ENCODE assay signal across 26 mouse cellular contexts in the genomic region with DNA sequence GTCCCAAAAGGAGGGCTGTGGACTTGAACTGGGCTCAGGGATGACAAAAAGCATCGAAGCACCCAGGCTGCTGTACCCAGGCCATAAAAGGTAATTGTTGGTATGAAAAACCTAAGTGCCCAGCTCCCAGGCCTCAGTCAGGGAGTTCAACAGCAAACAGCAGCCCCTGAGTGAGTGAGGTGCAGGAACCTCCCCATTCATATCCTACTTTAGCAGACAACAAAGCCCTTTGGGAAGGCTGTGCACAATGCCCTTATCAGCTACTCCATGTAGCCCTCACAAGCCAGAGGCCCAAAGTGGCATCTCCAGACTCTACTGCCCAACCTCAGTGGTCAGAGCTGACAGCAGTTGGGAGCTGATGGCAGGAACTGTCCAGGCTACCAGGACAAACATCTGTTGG. TPM values are rescaled to one million over a fixed set of nuclear protein-coding genes. Genes with fewer than 3 reads are reported as not detected.
DNase-seq lines count a peak whose midpoint lies in the region; ATAC-seq lines count a peak whose summit lies in the region.
"Had no signal": no experiment of that assay in that cellular context is flagged by ENCODE, and none has a peak within 500 bp of the region (broad histone marks: within the 10 kb centered on the region; RNA-seq: fewer than 3 reads in every experiment).

No protein-coding gene starts in this region.

- ATAC-seq in megakaryocyte, adult 5-6 weeks (ENCODE audit: poor library complexity, severe bottlenecking): no peak
- peak; percentile 47; the same call in 1 of the 2 replicates for ATAC-seq in liver, embryonic 15.5 days (ENCODE audit: insufficient read depth)
- ATAC-seq in megakaryocyte-erythroid progenitor cell, adult 5-6 weeks (replicated peaks; ENCODE audit: low FRiP score, low TSS enrichment, poor library complexity, severe bottlenecking): peak; percentile 68
- ATAC-seq in hindbrain, embryonic 16.5 days: no peak
- ATAC-seq: activated CD4-positive, CD25-positive, alpha-beta regulatory T cell, adult 4 months; forebrain, embryonic 14.5 days; forebrain, postnatal 0 days had no signal

- peak overlapping the region; percentile 51 for H3K4me3 ChIP-seq in megakaryocyte, embryonic 14.5 days (replicated peaks)
- no peak overlapping the region for H3K4me3 ChIP-seq in liver, embryonic 15.5 days (replicated peaks)
- H3K4me3 ChIP-seq in hindbrain, embryonic 16.5 days (ENCODE audit: low read length): no peak overlapping the region
- H3K4me3 ChIP-seq: embryonic facial prominence, embryonic 12.5 days; embryonic facial prominence, embryonic 15.5 days; gastrocnemius, adult 2 months; heart, adult 2 months; heart, embryonic 10.5 days; heart, embryonic 13.5 days; hindbrain, embryonic 12.5 days; hindbrain, embryonic 15.5 days had no signal

- no peak overlapping the region for H3K4me2 ChIP-seq in liver, embryonic 15.5 days
- no peak overlapping the region for H3K4me2 ChIP-seq in hindbrain, embryonic 16.5 days (ENCODE audit: low read length)
- H3K4me2 ChIP-seq: embryonic facial prominence, embryonic 12.5 days; embryonic facial prominence, embryonic 15.5 days; heart, embryonic 13.5 days; hindbrain, embryonic 12.5 days; hindbrain, embryonic 15.5 days had no signal

- H3K9me3 ChIP-seq in megakaryocyte, embryonic 14.5 days: no peaks in the 10 kb centered on the region
- H3K9me3 ChIP-seq in liver, embryonic 15.5 days (replicated peaks): no peaks in the 10 kb centered on the region
- no peaks in the 10 kb centered on the region for H3K9me3 ChIP-seq in hindbrain, embryonic 16.5 days (ENCODE audit: control insufficient read depth, low read length)
- H3K9me3 ChIP-seq: embryonic facial prominence, embryonic 12.5 days; embryonic facial prominence, embryonic 15.5 days; heart, embryonic 10.5 days; heart, embryonic 13.5 days; hindbrain, embryonic 12.5 days; hindbrain, embryonic 15.5 days had no signal

- WGBS in liver, embryonic 15.5 days (ENCODE audit: insufficient replicate concordance): 60% methylated on average over 1 of the region's 1 CpGs
- 88% methylated on average over 1 of the region's 1 CpGs for WGBS in hindbrain, embryonic 16.5 days

- H3K9ac ChIP-seq in liver, embryonic 15.5 days: no peak overlapping the region
- no peak overlapping the region for H3K9ac ChIP-seq in hindbrain, embryonic 16.5 days (ENCODE audit: low read depth, low read length)
- H3K9ac ChIP-seq: embryonic facial prominence, embryonic 12.5 days; embryonic facial prominence, embryonic 15.5 days; forebrain, postnatal 0 days; heart, embryonic 13.5 days; hindbrain, embryonic 12.5 days; hindbrain, embryonic 15.5 days had no signal

- peak; percentile 80 for DNase-seq in heart, adult 11 months
- DNase-seq in heart, postnatal 4 days: no peak
- no peak for DNase-seq in ovary, postnatal 14 days (ENCODE audit: low spot score)
- DNase-seq: adrenal gland, adult 8-10 months; cerebellum, adult 11 months; cerebellum, adult 2 months; cerebellum, adult 9-11 months; cerebellum, postnatal 25 days; forebrain, postnatal 0 days; gastrocnemius, adult 2 months; gastrocnemius, postnatal 14 days; heart, adult 2 months; heart, postnatal 14 days had no signal

- peaks cover 87% of the 10 kb centered on the region for H3K4me1 ChIP-seq in megakaryocyte, embryonic 14.5 days
- peaks cover 23% of the 10 kb centered on the region for H3K4me1 ChIP-seq in liver, embryonic 15.5 days (replicated peaks)
- no peaks in the 10 kb centered on the region for H3K4me1 ChIP-seq in hindbrain, embryonic 16.5 days (ENCODE audit: control insufficient read depth, insufficient read depth, low read depth, low read length)
- H3K4me1 ChIP-seq: hindbrain, embryonic 15.5 days had no signal

- H3K36me3 ChIP-seq in megakaryocyte, embryonic 14.5 days (replicated peaks; ENCODE audit: low read length): peaks cover 48% of the 10 kb centered on the region
- H3K36me3 ChIP-seq in liver, embryonic 15.5 days (replicated peaks): no peaks in the 10 kb centered on the region
- H3K36me3 ChIP-seq in hindbrain, embryonic 16.5 days (ENCODE audit: control insufficient read depth, insufficient read depth, low read length): no peaks in the 10 kb centered on the region
- H3K36me3 ChIP-seq: embryonic facial prominence, embryonic 12.5 days; embryonic facial prominence, embryonic 15.5 days; heart, embryonic 10.5 days; heart, embryonic 13.5 days; hindbrain, embryonic 12.5 days; hindbrain, embryonic 15.5 days had no signal

- H3K27ac ChIP-seq in liver, embryonic 15.5 days (replicated peaks): no peak overlapping the region
- H3K27ac ChIP-seq in hindbrain, embryonic 16.5 days (ENCODE audit: low read depth, low read length): no peak overlapping the region
- H3K27ac ChIP-seq: embryonic facial prominence, embryonic 12.5 days; embryonic facial prominence, embryonic 15.5 days; gastrocnemius, adult 2 months; heart, adult 2 months; heart, embryonic 10.5 days; heart, embryonic 13.5 days; hindbrain, embryonic 12.5 days; hindbrain, embryonic 15.5 days had no signal

- H3K27me3 ChIP-seq in megakaryocyte, embryonic 14.5 days (replicated peaks): peaks cover 4% of the 10 kb centered on the region
- H3K27me3 ChIP-seq in liver, embryonic 15.5 days: 0 out of 2 replicates have a peak, but pooled peaks cover 10% of the 10 kb centered on the region
- H3K27me3 ChIP-seq in hindbrain, embryonic 16.5 days (replicated peaks; ENCODE audit: control insufficient read depth, insufficient read depth, low read length): no peaks in the 10 kb centered on the region
- H3K27me3 ChIP-seq: embryonic facial prominence, embryonic 12.5 days; embryonic facial prominence, embryonic 15.5 days; hindbrain, embryonic 12.5 days; hindbrain, embryonic 15.5 days had no signal

RNA-seq across cellular contexts. Expression of gene Nacc2, which starts 23.2 kb away (rescaled TPM):
- 10 to 100 TPM; 11.1 to 11.4 TPM for total RNA-seq in heart, postnatal 4 days (2021)
- polyA plus RNA-seq in megakaryocyte, embryonic 14.5 days (2012; ENCODE audit: insufficient read depth, low replicate concordance): 63.1 and 124 TPM in 2 replicates
- total RNA-seq in megakaryocyte, adult 5-6 weeks (2015): 2.1 and 3.0 TPM in 2 replicates
- total RNA-seq in megakaryocyte, adult 5-6 weeks (2017): 1.7 and 3.6 TPM in 2 replicates
- 3.4 and 4.3 TPM in 2 replicates for polyA plus RNA-seq in liver, embryonic 15.5 days (2015; fragmentation: Nextera tagmentation; extraction: Ambion mirVana)
- total RNA-seq in megakaryocyte-erythroid progenitor cell, adult 5-6 weeks (2014; fragmentation: Nextera tagmentation): 5.2 and 8.5 TPM in 2 replicates
- 3.8 and 3.9 TPM in 2 replicates for total RNA-seq in megakaryocyte-erythroid progenitor cell, adult 5-6 weeks (2017)
- 24.5 and 25.8 TPM in 2 replicates for polyA plus RNA-seq in hindbrain, embryonic 16.5 days (2015; fragmentation: Nextera tagmentation; extraction: Ambion mirVana)

Comparison
In these comparisons a context has a peak if more than half of its experiments do, and no peak if none do; other contexts are left out.
1. ATAC-seq: peak in liver, embryonic 15.5 days (single experiment) and megakaryocyte-erythroid progenitor cell, adult 5-6 weeks (single experiment); none in megakaryocyte, adult 5-6 weeks (single experiment) and hindbrain, embryonic 16.5 days (single experiment).